Mouse (Mus musculus) intestine, embryonic 15.5 days (tissue): ENCODE data around the gene Accsl. TPM values are rescaled to one million over a fixed set of nuclear protein-coding genes. Genes with fewer than 3 reads are reported as not detected.

Experiments used
- ATAC-seq: fragments of 200-750 bp; cut with Nextera tagmentation; 2 replicates; pipeline ENCODE4 v1.8.0; 2017; ENCODE audit warnings: moderate TSS enrichment, moderate library complexity
- H3K27ac ChIP-seq: fragments of 300-500 bp; sonication (generic); 2 replicates; pipeline ENCODE4 v1.5.1; 2015; ENCODE audit warnings: mild to moderate bottlenecking, inconsistent platforms
- H3K27me3 ChIP-seq: fragments of 300-500 bp; sonication (generic); replicated peaks from 2 replicates; pipeline ENCODE4 v1.6.1; 2015; ENCODE audit warnings: inconsistent platforms
- H3K36me3 ChIP-seq: fragments of 300-500 bp; sonication (generic); 2 replicates; pipeline ENCODE4 v1.6.1; 2015; ENCODE audit warnings: inconsistent platforms
- H3K4me1 ChIP-seq: fragments of 300-500 bp; sonication (generic); replicated peaks from 2 replicates; pipeline ENCODE4 v1.6.1; 2015; ENCODE audit warnings: inconsistent platforms
- H3K4me2 ChIP-seq: fragments of 300-500 bp; sonication (generic); replicated peaks from 2 replicates; pipeline ENCODE4 v1.6.1; 2015; ENCODE audit warnings: mild to moderate bottlenecking, inconsistent platforms
- H3K4me3 ChIP-seq: fragments of 300-500 bp; sonication (generic); replicated peaks from 2 replicates; pipeline ENCODE4 v1.5.1; 2015; ENCODE audit warnings: inconsistent platforms
- H3K9ac ChIP-seq: fragments of 300-500 bp; sonication (generic); 2 replicates; pipeline ENCODE4 v1.6.1; 2015; ENCODE audit warnings: inconsistent platforms
- H3K9me3 ChIP-seq: fragments of 300-500 bp; sonication (generic); 2 replicates; pipeline ENCODE4 v1.6.1; 2016; ENCODE audit warnings: inconsistent platforms
- WGBS: fragments of 180-500 bp; shearing (Covaris S2); methylation state at CpG from one replicate; pipeline ENCODE4 v1.1.7; 2015; 5-methylcytosine and 5-hydroxymethylcytosine counted together
- polyA plus RNA-seq: library from polyadenylated mRNA; unstranded; fragments of >200 nt; fragmentation: Nextera tagmentation; extraction: Ambion mirVana; gene quantifications from 2 replicates; pipeline ENCODE4 v1.2.1, GENCODE M21; 2015

The Accsl gene
- polyA plus RNA-seq, 1 experiment from 2014 or later, result not detected

GRCm38 (mm10) chr2:93872257-93872656 lies 3.3 kb upstream of the Accsl start:
- no peaks in the 10 kb centered on the region for H3K36me3 ChIP-seq
- H3K9me3 ChIP-seq, result no peaks in the 10 kb centered on the region
- no peak overlapping the region for H3K27ac ChIP-seq
- no peak for ATAC-seq
- H3K27me3 ChIP-seq, result no peaks in the 10 kb centered on the region
- no peak overlapping the region for H3K4me3 ChIP-seq
- peaks cover 10% of the 10 kb centered on the region; the same call in 1 of the 2 replicates for H3K4me1 ChIP-seq
- no peak overlapping the region for H3K9ac ChIP-seq
- WGBS, result 82% methylated on average over 7 of the region's 7 CpGs
- no peak overlapping the region for H3K4me2 ChIP-seq

DNA sequence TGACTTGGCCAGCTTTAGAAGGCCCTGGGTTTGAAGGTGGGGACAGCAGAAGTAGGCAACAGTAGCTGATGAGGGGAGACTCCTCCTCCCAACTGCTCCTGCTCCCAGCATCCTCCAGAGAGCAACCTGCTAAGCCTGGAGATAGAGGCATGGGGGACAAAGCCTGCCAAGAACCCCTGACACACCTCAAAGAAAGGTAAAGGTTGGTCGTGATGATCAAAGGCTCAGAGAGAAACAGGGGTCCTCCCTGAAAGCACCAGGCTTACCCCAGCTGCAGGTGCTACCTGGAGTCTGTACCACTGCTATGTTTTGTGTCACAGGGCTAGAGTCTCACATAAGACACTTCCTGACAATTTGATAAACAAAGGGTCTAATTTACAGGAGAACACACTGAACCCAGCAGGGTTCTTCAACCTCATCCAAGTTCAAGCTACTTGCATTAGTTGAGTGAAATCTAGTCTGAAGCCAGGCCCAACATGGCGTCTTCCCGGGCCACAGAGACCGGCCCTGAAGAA lies 2.5 kb upstream of the Accsl start:
- H3K4me3 ChIP-seq, result no peak overlapping the region
- H3K27ac ChIP-seq, result no peak overlapping the region
- H3K4me2 ChIP-seq, result no peak overlapping the region
- peaks cover 10% of the 10 kb centered on the region; the same call in 1 of the 2 replicates for H3K4me1 ChIP-seq
- no peaks in the 10 kb centered on the region for H3K27me3 ChIP-seq
- H3K9me3 ChIP-seq, result no peaks in the 10 kb centered on the region
- no peak for ATAC-seq
- H3K9ac ChIP-seq, result no peak overlapping the region
- no peaks in the 10 kb centered on the region for H3K36me3 ChIP-seq
- WGBS, result 86% methylated on average over 4 of the region's 4 CpGs

GRCm38 (mm10) chr2:93870842-93871241 lies 1.9 kb upstream of the Accsl start:
- H3K4me1 ChIP-seq, result peaks cover 10% of the 10 kb centered on the region; the same call in 1 of the 2 replicates
- no peak overlapping the region for H3K4me2 ChIP-seq
- peak; percentile 39; the same call in 1 of the 2 replicates for ATAC-seq
- no peaks in the 10 kb centered on the region for H3K36me3 ChIP-seq
- no peak overlapping the region for H3K27ac ChIP-seq
- no peaks in the 10 kb centered on the region for H3K9me3 ChIP-seq
- WGBS, result 38% methylated on average over 4 of the region's 4 CpGs
- no peak overlapping the region for H3K9ac ChIP-seq
- H3K4me3 ChIP-seq, result no peak overlapping the region
- no peaks in the 10 kb centered on the region for H3K27me3 ChIP-seq

DNA sequence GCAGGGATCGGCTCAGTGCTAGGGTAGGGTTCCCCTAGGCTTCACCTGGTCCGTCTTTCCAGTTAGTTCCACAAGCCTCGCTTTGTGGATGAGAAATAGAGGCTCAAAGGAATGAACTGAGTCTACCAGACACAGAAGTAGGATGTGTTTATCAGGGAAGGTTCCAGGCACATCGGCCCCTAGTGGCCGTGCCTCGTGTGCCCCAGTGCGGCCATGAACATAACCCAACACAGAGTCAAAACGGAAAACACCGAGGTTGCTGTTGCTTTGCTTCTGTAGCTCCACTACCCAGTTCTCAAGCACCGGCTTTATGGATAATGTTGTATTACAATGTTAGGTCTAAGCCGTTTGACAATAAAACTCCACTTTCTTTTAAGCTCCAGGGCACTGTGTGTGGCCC lies 391 bp downstream of the Accsl start:
- no peak for ATAC-seq
- WGBS, result 89% methylated on average over 11 of the region's 11 CpGs
- H3K27ac ChIP-seq, result no peak overlapping the region

DNA sequence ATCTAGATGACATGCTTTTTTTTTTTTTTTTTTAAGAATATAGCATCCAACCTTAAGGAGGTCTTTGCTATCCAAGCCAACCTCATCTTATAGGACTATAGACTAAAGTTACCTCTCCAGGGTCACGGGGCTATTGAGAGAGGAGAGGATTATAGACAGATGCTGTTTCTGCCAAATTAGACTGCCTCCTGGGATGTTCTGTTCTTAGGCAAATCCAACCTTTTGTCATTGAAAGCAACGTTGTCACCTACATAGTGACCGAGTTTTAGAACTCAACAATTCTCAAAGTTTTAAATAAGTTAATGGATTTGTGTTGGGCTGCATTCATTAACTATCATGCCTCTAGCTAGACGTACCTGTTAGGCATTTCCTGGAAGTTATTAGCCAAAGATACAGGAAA lies 5.7 kb downstream of the Accsl start:
- H3K9me3 ChIP-seq, result no peaks in the 10 kb centered on the region
- H3K4me2 ChIP-seq, result no peak overlapping the region
- no peaks in the 10 kb centered on the region for H3K4me1 ChIP-seq
- no peak overlapping the region for H3K4me3 ChIP-seq
- no peak overlapping the region for H3K9ac ChIP-seq
- no peaks in the 10 kb centered on the region for H3K36me3 ChIP-seq
- ATAC-seq, result no peak
- H3K27me3 ChIP-seq, result no peaks in the 10 kb centered on the region
- 80% methylated on average over 4 of the region's 4 CpGs for WGBS
- H3K27ac ChIP-seq, result no peak overlapping the region

More for the DNA sequence above, 391 bp downstream of the Accsl start:
- no peaks in the 10 kb centered on the region for H3K27me3 ChIP-seq
- H3K9ac ChIP-seq, result no peak overlapping the region
- H3K36me3 ChIP-seq, result no peaks in the 10 kb centered on the region
- 0 out of 2 replicates have a peak, but pooled peaks cover 2% of the 10 kb centered on the region for H3K4me1 ChIP-seq
- no peaks in the 10 kb centered on the region for H3K9me3 ChIP-seq
- H3K4me2 ChIP-seq, result no peak overlapping the region
- no peak overlapping the region for H3K4me3 ChIP-seq

DNA sequence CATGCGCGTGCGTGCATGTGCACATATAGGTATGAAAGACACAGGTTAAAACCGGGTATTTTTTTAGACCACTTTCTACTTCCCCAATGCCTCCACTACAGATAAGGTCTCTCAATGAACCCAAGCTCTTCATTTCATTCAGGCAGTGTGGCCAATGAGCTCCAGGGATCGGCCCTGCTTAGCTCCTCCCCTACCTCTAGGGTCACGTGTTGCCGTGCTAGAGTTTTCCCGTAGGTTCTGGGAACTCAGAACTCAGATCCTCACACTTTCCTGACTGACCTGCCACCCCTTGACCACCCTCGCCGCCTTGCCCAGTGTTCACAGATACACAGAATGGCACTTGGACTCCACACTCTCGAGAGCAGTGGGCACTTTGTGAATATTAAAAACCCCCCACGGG lies 10.1 kb downstream of the Accsl start:
- H3K27ac ChIP-seq, result no peak overlapping the region
- ATAC-seq, result no peak
- no peaks in the 10 kb centered on the region for H3K9me3 ChIP-seq
- no peaks in the 10 kb centered on the region for H3K36me3 ChIP-seq
- no peak overlapping the region for H3K9ac ChIP-seq
- WGBS, result 76% methylated on average over 12 of the region's 12 CpGs
- no peaks in the 10 kb centered on the region for H3K4me1 ChIP-seq
- H3K4me3 ChIP-seq, result no peak overlapping the region
- no peak overlapping the region for H3K4me2 ChIP-seq
- H3K27me3 ChIP-seq, result no peaks in the 10 kb centered on the region

- Histone ChIP-seq H3K4me2 (no peak overlapping the region), H3K4me1 (peaks cover 8% of the 10 kb centered on the region; the same call in 1 of the 2 replicates), H3K9ac (no peak overlapping the region), H3K9me3 (no peaks in the 10 kb centered on the region), H3K36me3 (no peaks in the 10 kb centered on the region), H3K4me3 (no peak overlapping the region), H3K27me3 (no peaks in the 10 kb centered on the region), H3K27ac (no peak overlapping the region)
- no peak for ATAC-seq
- 97% methylated on average over 1 of the region's 1 CpGs for WGBS
Observed at GRCm38 (mm10) chr2:93851303-93851702, 17.7 kb downstream of the Accsl start.

- Histone ChIP-seq H3K9me3 (no peaks in the 10 kb centered on the region), H3K4me1 (peaks cover 8% of the 10 kb centered on the region; the same call in 1 of the 2 replicates), H3K9ac (no peak overlapping the region), H3K27ac (no peak overlapping the region; the same call in 1 of the 2 replicates), H3K4me2 (peak overlapping the region; percentile 67), H3K4me3 (no peak overlapping the region), H3K36me3 (no peaks in the 10 kb centered on the region), H3K27me3 (no peaks in the 10 kb centered on the region)
- ATAC-seq, result no peak
- 39% methylated on average over 13 of the region's 13 CpGs for WGBS
Observed at GRCm38 (mm10) chr2:93850317-93850944, 18.5 kb downstream of the Accsl start.

GRCm38 (mm10) chr2:93849505-93850089 lies 19.4 kb downstream of the Accsl start, which contains the start of gene Accs:
Accs (minus strand) TSS chr2:93849943.
- Histone ChIP-seq H3K4me3 (peak within 1 kb of the TSS; percentile 48), H3K9ac (peak within 1 kb of the TSS; percentile 57), H3K4me2 (peak within 1 kb of the TSS; percentile 67), H3K27ac (peak within 1 kb of the TSS; percentile 81), H3K36me3 (no peaks in the 10 kb centered on the region), H3K9me3 (no peaks in the 10 kb centered on the region), H3K27me3 (no peaks in the 10 kb centered on the region), H3K4me1 (peaks cover 8% of the 10 kb centered on the region; the same call in 1 of the 2 replicates)
- WGBS, result under 1% methylated on average over 28 of the region's 28 CpGs
- peak; percentile 93 for ATAC-seq

DNA sequence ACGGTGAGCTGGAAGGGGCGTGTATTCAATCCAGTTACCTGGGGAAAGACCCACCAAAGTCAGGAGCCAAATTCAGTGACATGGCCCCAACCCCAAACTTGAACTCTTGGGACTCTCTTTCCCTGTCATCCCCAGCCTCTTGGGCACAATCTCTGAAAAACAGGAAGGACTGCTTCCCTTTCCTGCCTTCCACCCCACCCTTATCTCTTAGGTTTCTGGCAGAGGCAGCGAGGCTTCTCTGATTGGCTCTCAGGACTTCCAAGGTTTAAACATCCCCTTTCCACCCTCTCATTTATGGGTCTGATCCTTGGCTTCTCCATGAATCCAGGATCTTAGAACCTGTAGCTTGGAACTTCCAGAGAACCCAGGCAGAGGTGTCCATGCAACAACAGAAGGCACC lies 27.6 kb downstream of the Accsl start:
- Histone ChIP-seq H3K4me3 (no peak overlapping the region), H3K27me3 (no peaks in the 10 kb centered on the region), H3K4me2 (no peak overlapping the region), H3K36me3 (peaks cover 18% of the 10 kb centered on the region), H3K4me1 (no peaks in the 10 kb centered on the region), H3K9ac (no peak overlapping the region), H3K9me3 (no peaks in the 10 kb centered on the region), H3K27ac (no peak overlapping the region)
- WGBS, result 93% methylated on average over 3 of the region's 3 CpGs
- ATAC-seq, result no peak

DNA sequence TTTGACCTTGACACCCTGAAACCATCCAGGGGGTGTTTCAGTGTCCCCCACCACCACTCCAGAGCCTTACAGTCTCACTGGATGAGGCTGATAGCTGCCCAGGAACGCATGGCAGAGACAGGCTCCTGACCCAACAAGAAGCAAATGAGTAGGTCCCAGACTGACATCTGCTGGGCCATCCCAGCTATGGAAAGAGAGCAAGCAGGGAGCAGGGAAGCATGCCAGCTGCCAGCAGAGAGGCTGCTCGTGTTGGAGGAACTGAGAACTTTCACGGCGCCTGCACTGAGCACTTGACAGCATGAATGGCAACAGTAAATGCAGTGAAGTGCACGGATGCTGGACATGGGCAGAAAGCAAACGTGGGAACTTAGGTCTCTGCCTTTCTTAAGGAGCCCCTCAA lies 28.8 kb downstream of the Accsl start:
- Histone ChIP-seq H3K9me3 (no peaks in the 10 kb centered on the region), H3K4me1 (no peaks in the 10 kb centered on the region), H3K27me3 (no peaks in the 10 kb centered on the region), H3K4me2 (no peak overlapping the region), H3K9ac (no peak overlapping the region), H3K4me3 (no peak overlapping the region), H3K36me3 (peaks cover 18% of the 10 kb centered on the region), H3K27ac (no peak overlapping the region)
- ATAC-seq, result no peak
- 85% methylated on average over 6 of the region's 6 CpGs for WGBS

DNA sequence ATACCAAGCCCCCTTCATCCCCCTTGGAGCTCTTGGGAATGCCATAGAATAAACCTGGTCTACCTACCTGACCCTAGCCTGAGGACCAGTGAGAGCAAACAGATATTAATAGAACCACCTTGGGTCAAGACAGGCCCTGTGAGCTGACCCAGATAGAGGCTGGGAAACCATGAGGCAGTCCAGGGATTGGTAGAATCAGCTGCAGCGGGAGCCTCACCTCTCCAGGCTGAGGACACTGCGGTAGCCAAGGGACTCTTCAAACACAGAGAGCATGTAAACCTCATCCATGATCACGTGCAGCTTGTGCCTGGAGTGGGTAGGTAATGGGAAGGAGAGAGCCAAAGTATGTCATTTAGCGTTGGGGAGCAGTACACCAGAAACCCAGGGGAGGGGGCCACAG lies 30.0 kb downstream of the Accsl start:
- H3K36me3 ChIP-seq, result peaks cover 18% of the 10 kb centered on the region
- H3K9me3 ChIP-seq, result no peaks in the 10 kb centered on the region
- no peak overlapping the region for H3K27ac ChIP-seq
- 92% methylated on average over 4 of the region's 4 CpGs for WGBS
- no peak for ATAC-seq
- H3K4me2 ChIP-seq, result no peak overlapping the region
- H3K9ac ChIP-seq, result no peak overlapping the region
- H3K4me3 ChIP-seq, result no peak overlapping the region
- no peaks in the 10 kb centered on the region for H3K27me3 ChIP-seq
- H3K4me1 ChIP-seq, result no peaks in the 10 kb centered on the region
